Mouse (Mus musculus) intestine, postnatal 0 days (tissue): ENCODE measurements around the gene Pde3a. TPM values are rescaled to one million over a fixed set of nuclear protein-coding genes. Genes with fewer than 3 reads are reported as not detected.

ENCODE experiments used
- ATAC-seq: fragments of 200-750 bp; cut with Nextera tagmentation; 2 replicates; pipeline ENCODE4 v1.8.0; 2017; ENCODE audit warnings: mild to moderate bottlenecking, moderate TSS enrichment, moderate library complexity
- H3K27ac ChIP-seq: fragments of 300-500 bp; sonication (generic); 2 replicates; pipeline ENCODE4 v1.5.1; 2014; ENCODE audit warnings: mild to moderate bottlenecking, low read depth, low read length, moderate library complexity
- H3K27me3 ChIP-seq: fragments of 300-500 bp; sonication (generic); replicated peaks from 2 replicates; pipeline ENCODE4 v1.6.1; 2014; ENCODE audit warnings: low read length, mixed read lengths; ENCODE audit not compliant: control insufficient read depth, insufficient read depth
- H3K36me3 ChIP-seq: fragments of 300-500 bp; sonication (generic); 2 replicates; pipeline ENCODE4 v1.6.1; 2014; ENCODE audit warnings: mild to moderate bottlenecking, moderate library complexity; ENCODE audit not compliant: control insufficient read depth, insufficient read depth
- H3K4me1 ChIP-seq: fragments of 300-500 bp; sonication (generic); replicated peaks from 2 replicates; pipeline ENCODE4 v1.6.1; 2014; ENCODE audit warnings: antibody characterized with exemption, low read length, mixed read lengths; ENCODE audit not compliant: control insufficient read depth, insufficient read depth
- H3K4me2 ChIP-seq: fragments of 300-500 bp; sonication (generic); replicated peaks from 2 replicates; pipeline ENCODE4 v1.6.1; 2014; ENCODE audit warnings: low read depth, mild to moderate bottlenecking, moderate library complexity
- H3K4me3 ChIP-seq: fragments of 300-500 bp; sonication (generic); 2 replicates; pipeline ENCODE4 v1.5.1; 2014; ENCODE audit warnings: low read depth, low read length
- H3K9ac ChIP-seq: fragments of 300-500 bp; sonication (generic); 2 replicates; pipeline ENCODE4 v1.6.1; 2014; ENCODE audit warnings: mild to moderate bottlenecking, low read depth, low read length
- H3K9me3 ChIP-seq: fragments of 300-500 bp; sonication (generic); 2 replicates; pipeline ENCODE4 v1.6.1; 2016; ENCODE audit warnings: mixed run types; ENCODE audit not compliant: control insufficient read depth
- CTCF ChIP-seq: sonication (generic); IDR thresholded peaks from 2 replicates; pipeline ENCODE4 v1.5.1; 2016; ENCODE audit warnings: low read depth, mild to moderate bottlenecking, control low read depth, antibody characterized with exemption, moderate library complexity
- WGBS: fragments of 180-500 bp; shearing (Covaris S2); extraction: QIAGEN DNeasy Blood & Tissue Kit; methylation state at CpG from one replicate; pipeline ENCODE4 v1.1.7; 2014; 5-methylcytosine and 5-hydroxymethylcytosine counted together
- polyA plus RNA-seq: library from polyadenylated mRNA; unstranded; fragments of >200 nt; fragmentation: Nextera tagmentation; extraction: Ambion mirVana; gene quantifications from 2 replicates; pipeline ENCODE4 v1.2.1, GENCODE M21; 2015

Gene Pde3a
- polyA plus RNA-seq, 1 experiment from 2014 or later: 17.6 TPM

DNA sequence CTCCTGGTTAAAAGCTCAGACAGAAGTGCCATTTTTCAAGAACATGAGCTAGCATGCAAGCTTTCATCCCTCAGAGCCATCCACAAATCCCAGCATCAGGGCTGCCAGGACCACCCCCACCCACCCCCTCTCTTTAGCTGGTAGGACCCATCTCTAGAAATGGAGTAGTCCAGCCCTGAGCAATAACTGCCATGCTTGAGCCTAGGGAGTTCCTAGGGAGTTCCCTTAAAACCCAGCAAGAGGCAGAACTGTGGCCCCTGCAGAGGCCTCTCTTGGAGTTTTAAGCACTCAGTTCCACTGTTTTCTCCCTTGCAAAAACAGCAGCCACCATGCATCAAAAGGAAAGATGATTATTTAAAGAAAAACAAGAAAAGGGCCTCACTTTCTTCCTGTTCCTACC, 988 bp upstream of the Pde3a start:
- H3K36me3 ChIP-seq: no peaks in the 10 kb centered on the region
- no peak for TF ChIP-seq CTCF
- 0 out of 2 replicates have a peak overlapping the region, but pooled peaks have one; percentile 1 for H3K27ac ChIP-seq
- H3K4me3 ChIP-seq: peak overlapping the region; percentile 82
- H3K9ac ChIP-seq: no peak overlapping the region
- H3K27me3 ChIP-seq: no peaks in the 10 kb centered on the region
- no peak for ATAC-seq
- no peaks in the 10 kb centered on the region for H3K9me3 ChIP-seq
- H3K4me2 ChIP-seq: peak overlapping the region; percentile 84
- H3K4me1 ChIP-seq: no peaks in the 10 kb centered on the region; the same call in 1 of the 2 replicates

DNA sequence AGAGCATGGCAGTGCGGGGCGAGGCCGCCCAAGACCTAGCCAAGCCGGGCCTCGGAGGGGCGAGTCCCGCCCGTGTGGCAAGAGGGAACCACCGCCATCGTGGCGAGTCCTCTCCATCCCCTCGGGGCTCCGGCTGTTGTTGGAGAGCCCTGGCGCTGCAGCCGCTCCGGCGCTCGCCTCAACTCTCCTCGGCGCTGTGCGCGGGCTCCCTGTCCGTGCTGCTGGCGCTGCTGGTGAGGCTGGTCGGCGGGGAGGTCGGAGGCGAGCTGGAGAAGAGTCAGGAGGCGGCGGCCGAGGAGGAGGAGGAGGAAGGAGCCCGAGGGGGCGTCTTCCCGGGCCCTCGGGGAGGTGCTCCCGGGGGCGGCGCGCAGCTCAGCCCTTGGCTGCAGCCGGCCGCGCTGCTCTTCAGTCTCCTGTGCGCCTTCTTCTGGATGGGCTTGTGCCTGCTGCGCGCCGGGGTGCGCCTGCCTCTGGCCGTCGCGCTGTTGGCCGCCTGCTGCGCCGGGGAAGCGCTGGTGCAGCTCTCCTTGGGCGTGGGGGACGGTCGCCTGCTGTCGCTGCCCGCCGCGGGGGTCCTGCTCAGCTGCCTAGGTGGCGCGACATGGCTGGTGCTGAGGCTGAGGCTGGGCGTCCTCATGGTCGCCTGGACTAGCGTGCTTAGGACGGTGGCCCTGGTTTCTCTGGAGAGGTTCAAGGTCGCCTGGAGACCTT, 671 bp downstream of the Pde3a start:
- Histone ChIP-seq H3K27ac (peak overlapping the region; percentile 91), H3K9ac (peak overlapping the region; percentile 78), H3K4me1 (peaks cover 3% of the 10 kb centered on the region; the same call in 1 of the 2 replicates), H3K9me3 (no peaks in the 10 kb centered on the region), H3K4me2 (peak overlapping the region; percentile 84), H3K36me3 (no peaks in the 10 kb centered on the region), H3K27me3 (no peaks in the 10 kb centered on the region), H3K4me3 (peak overlapping the region; percentile 82)
- 1% methylated on average over 56 of the region's 68 CpGs for WGBS
- peak; percentile 66 for TF ChIP-seq CTCF
- peak; percentile 82 for ATAC-seq

DNA sequence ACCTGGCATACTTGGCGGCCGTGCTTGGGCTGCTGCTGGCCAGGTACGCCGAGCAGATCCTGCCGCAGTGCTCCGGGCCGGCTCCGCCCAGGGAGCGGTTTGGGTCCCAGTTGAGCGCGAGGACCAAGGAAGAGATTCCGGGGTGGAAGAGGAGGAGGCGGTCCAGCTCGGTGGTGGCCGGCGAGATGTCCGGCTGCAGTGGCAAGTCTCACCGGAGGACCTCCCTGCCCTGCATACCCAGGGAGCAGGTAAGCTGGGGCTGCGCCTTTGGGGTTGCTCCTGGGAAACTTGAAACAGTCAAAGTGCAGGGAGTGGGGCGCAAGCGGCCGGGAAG, 1.2 kb downstream of the Pde3a start:
- H3K27ac ChIP-seq: peak overlapping the region; percentile 91
- H3K36me3 ChIP-seq: no peaks in the 10 kb centered on the region
- no peak for TF ChIP-seq CTCF
- peak overlapping the region; percentile 82 for H3K4me3 ChIP-seq
- no peaks in the 10 kb centered on the region for H3K27me3 ChIP-seq
- H3K4me1 ChIP-seq: peaks cover 6% of the 10 kb centered on the region; the same call in 1 of the 2 replicates
- peak; percentile 40 for ATAC-seq
- H3K9me3 ChIP-seq: no peaks in the 10 kb centered on the region
- 1% methylated on average over 22 of the region's 22 CpGs for WGBS
- peak overlapping the region; percentile 84 for H3K4me2 ChIP-seq
- peak overlapping the region; percentile 78 for H3K9ac ChIP-seq

- Histone ChIP-seq H3K9me3 (no peaks in the 10 kb centered on the region), H3K36me3 (no peaks in the 10 kb centered on the region), H3K27ac (peak overlapping the region; percentile 91), H3K4me1 (peaks cover 7% of the 10 kb centered on the region; the same call in 1 of the 2 replicates), H3K9ac (peak overlapping the region; percentile 78; the same call in 1 of the 2 replicates), H3K27me3 (no peaks in the 10 kb centered on the region), H3K4me3 (peak overlapping the region; percentile 82), H3K4me2 (peak overlapping the region; percentile 84)
- no peak for TF ChIP-seq CTCF
- WGBS: 13% methylated on average over 6 of the region's 6 CpGs
- peak; percentile 48 for ATAC-seq
Measured at GRCm38 (mm10) chr6:141250984-141251383, 1.9 kb downstream of the Pde3a start.

DNA sequence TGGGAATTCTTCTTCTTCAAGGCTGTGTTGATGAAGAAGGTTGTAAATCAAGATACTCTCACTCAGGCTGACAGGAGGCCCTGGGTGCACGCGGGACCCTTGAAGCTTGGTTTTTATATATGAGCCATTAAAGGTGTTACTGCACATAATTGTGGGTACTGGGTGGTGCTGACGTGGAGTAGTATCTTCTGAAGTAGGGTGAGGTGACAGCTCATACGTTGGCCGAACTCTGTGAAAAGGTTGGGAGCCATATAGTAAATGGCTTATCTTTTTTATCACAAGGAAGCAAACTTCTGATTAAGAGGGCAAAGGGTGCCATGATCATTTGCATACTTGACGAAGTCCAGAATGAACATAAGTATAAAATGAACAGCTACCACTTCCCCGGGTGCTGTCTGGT, 3.5 kb downstream of the Pde3a start:
- Histone ChIP-seq H3K4me3 (peak overlapping the region; percentile 82), H3K27me3 (no peaks in the 10 kb centered on the region), H3K4me2 (peak overlapping the region; percentile 84), H3K9me3 (no peaks in the 10 kb centered on the region), H3K27ac (peak overlapping the region; percentile 58), H3K4me1 (peaks cover 8% of the 10 kb centered on the region; the same call in 1 of the 2 replicates), H3K9ac (no peak overlapping the region), H3K36me3 (no peaks in the 10 kb centered on the region)
- TF ChIP-seq CTCF: no peak
- whole genome bisulfite sequencing: 31% methylated on average over 7 of the region's 7 CpGs
- peak; percentile 49 for ATAC-seq

DNA sequence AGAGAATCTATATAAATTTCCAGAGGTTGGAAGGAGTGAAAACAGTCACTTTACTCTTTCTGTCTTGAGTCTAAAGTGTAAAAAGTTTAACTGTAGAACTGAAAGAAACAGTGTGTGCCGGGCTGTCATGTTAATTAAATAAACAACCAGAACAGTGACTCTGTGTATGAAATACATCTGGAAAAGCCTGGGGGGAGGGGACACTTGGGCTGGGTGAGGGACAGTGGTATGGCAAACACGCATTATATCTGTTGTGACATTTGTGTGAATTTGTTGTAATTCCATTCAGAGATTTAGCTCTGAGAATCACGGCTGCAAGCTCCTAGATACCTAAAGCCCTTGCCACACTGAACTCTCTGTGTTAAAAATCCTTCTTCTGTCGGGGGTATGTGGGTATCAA, 5.9 kb downstream of the Pde3a start:
- H3K36me3 ChIP-seq: no peaks in the 10 kb centered on the region
- 32% methylated on average over 4 of the region's 4 CpGs for WGBS
- no peak overlapping the region for H3K4me3 ChIP-seq
- H3K27me3 ChIP-seq: no peaks in the 10 kb centered on the region
- H3K9me3 ChIP-seq: no peaks in the 10 kb centered on the region
- H3K27ac ChIP-seq: no peak overlapping the region
- ATAC-seq: no peak
- peak overlapping the region; percentile 28; the same call in 1 of the 2 replicates for H3K4me2 ChIP-seq
- no peak for TF ChIP-seq CTCF
- H3K4me1 ChIP-seq: peaks cover 10% of the 10 kb centered on the region; the same call in 1 of the 2 replicates
- no peak overlapping the region for H3K9ac ChIP-seq
